Mouse (Mus musculus) kidney, embryonic 16.5 days (tissue): ENCODE results near the gene Mrpl49. TPM values are rescaled to one million over a fixed set of nuclear protein-coding genes. Genes with fewer than 3 reads are reported as not detected.

Experiments used
- microRNA-seq: library from miRNA; unstranded; fragments of <30 nt; microRNA quantifications from one replicate; pipeline ENCODE4, GENCODE M21; 2016
- polyA plus RNA-seq: library from polyadenylated mRNA; unstranded; fragments of >200 nt; fragmentation: Nextera tagmentation; extraction: Ambion mirVana; gene quantifications from 2 replicates; pipeline ENCODE4 v1.2.1, GENCODE M21; 2015

The Mrpl49 gene
- polyA plus RNA-seq, 1 experiment from 2014 or later = 87.2 TPM

Small RNAs within 50 kb of the gene (microRNA-seq; reads per million reads assigned to microRNA genes)
- gene Mir6988 = 1.3 reads per million

Other genes starting within 250 kb of the Mrpl49 start
- gene Frmd8, start 182.5 kb downstream of the Mrpl49 start, polyA plus RNA-seq = 50.6 and 52.9 TPM in 2 replicates
- gene Slc25a45, start 180.0 kb downstream of the Mrpl49 start, polyA plus RNA-seq = 14.8 and 15.7 TPM in 2 replicates
- 3.7 and 4.4 TPM in 2 replicates for gene Tigd3, start 163.6 kb downstream of the Mrpl49 start, polyA plus RNA-seq
- 185 and 188 TPM in 2 replicates for gene Dpf2, start 144.8 kb downstream of the Mrpl49 start, polyA plus RNA-seq
- gene Cdc42ep2, start 133.0 kb downstream of the Mrpl49 start, polyA plus RNA-seq = 16.5 and 17.3 TPM in 2 replicates
- gene Pola2, start 93.6 kb downstream of the Mrpl49 start, polyA plus RNA-seq = 77.7 and 82.1 TPM in 2 replicates
- not detected in 2 replicates for gene Slc22a20, start 71.6 kb downstream of the Mrpl49 start, polyA plus RNA-seq
- 11.1 and 11.9 TPM in 2 replicates for gene Capn1, start 41.9 kb downstream of the Mrpl49 start, polyA plus RNA-seq
- 33.1 and 39.0 TPM in 2 replicates for gene Syvn1, start 11.2 kb downstream of the Mrpl49 start, polyA plus RNA-seq
- 644 and 690 TPM in 2 replicates for gene Fau, start 59 bp upstream of the Mrpl49 start, polyA plus RNA-seq
- gene Znhit2, start 3.4 kb upstream of the Mrpl49 start, polyA plus RNA-seq = 35.4 and 37.7 TPM in 2 replicates
- 22.8 and 28.6 TPM in 2 replicates for gene Tm7sf2, start 10.6 kb upstream of the Mrpl49 start, polyA plus RNA-seq
- gene Vps51, start 19.4 kb upstream of the Mrpl49 start, polyA plus RNA-seq = 85.7 and 90.6 TPM in 2 replicates
- gene Tmem262, start 22.2 kb upstream of the Mrpl49 start, polyA plus RNA-seq = not detected in 2 replicates
- 1.0 and 2.5 TPM in 2 replicates for gene Gm28374, start 24.5 kb upstream of the Mrpl49 start, polyA plus RNA-seq
- gene Zfpl1, start 27.2 kb upstream of the Mrpl49 start, polyA plus RNA-seq = 77.1 and 78.9 TPM in 2 replicates
- 43.6 and 45.2 TPM in 2 replicates for gene Cdca5, start 27.2 kb upstream of the Mrpl49 start, polyA plus RNA-seq
- gene AC131692.1, start 36.6 kb upstream of the Mrpl49 start, polyA plus RNA-seq = 0.28 and 0.35 TPM in 2 replicates
- gene Naaladl1, start 48.0 kb upstream of the Mrpl49 start, polyA plus RNA-seq = 0.40 and 0.47 TPM in 2 replicates
- gene Sac3d1, start 60.9 kb upstream of the Mrpl49 start, polyA plus RNA-seq = 42.3 and 43.7 TPM in 2 replicates
- gene Snx15, start 70.5 kb upstream of the Mrpl49 start, polyA plus RNA-seq = 33.3 and 36.2 TPM in 2 replicates
- gene Batf2, start 83.2 kb upstream of the Mrpl49 start, polyA plus RNA-seq = 0.47 and 0.84 TPM in 2 replicates
- 111 and 113 TPM in 2 replicates for gene Arl2, start 83.8 kb upstream of the Mrpl49 start, polyA plus RNA-seq
- gene Majin, start 126.6 kb upstream of the Mrpl49 start, polyA plus RNA-seq = not detected in 2 replicates
- gene Gpha2, start 168.6 kb upstream of the Mrpl49 start, polyA plus RNA-seq = 0.73 and 1.4 TPM in 2 replicates
- 27.5 and 31.0 TPM in 2 replicates for gene Ppp2r5b, start 178.1 kb upstream of the Mrpl49 start, polyA plus RNA-seq
- 12.1 and 13.1 TPM in 2 replicates for gene Atg2a, start 183.9 kb upstream of the Mrpl49 start, polyA plus RNA-seq
- 84.2 and 89.5 TPM in 2 replicates for gene Ehd1, start 218.9 kb upstream of the Mrpl49 start, polyA plus RNA-seq
- 0.80 and 1.5 TPM in 2 replicates for gene Cdc42bpg, start 248.7 kb upstream of the Mrpl49 start, polyA plus RNA-seq